Mouse (Mus musculus) layer of hippocampus, adult 11-12 months (tissue): ENCODE results near the gene Selenbp2.
"Not testable (repeated sequence)": the region's sequence is repeated elsewhere in the genome, so short reads cannot be mapped to it uniquely, and the experiment has no call there.

Source experiments
- DNase-seq: peaks from one replicate; pipeline ENCODE4 v3.0.0; 2022; ENCODE audit warnings: low spot score

Selenbp2 gene

GRCm38 (mm10) chr3:94691694-94692093, 1.7 kb upstream of the Selenbp2 start:
- not testable (repeated sequence) for DNase-seq

DNA sequence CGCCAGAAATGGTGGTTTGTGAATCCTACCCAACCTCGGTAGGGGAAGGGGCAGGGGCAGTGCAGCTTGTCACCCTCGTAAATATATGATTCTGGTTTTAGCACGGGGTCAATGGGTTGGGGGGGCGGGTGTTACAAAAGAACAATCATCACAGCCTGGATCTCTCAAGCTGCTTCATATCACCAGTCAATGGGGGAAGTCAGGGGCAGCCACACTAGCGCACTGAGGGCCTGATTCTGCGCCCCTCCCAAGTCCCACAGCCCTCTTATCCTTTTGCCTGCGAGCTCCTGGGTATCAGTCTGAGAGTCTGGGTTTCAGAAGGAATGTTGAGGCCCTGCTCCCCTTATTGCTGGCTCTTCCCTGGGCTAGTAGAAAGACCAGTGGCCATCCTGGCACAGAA, 518 bp downstream of the Selenbp2 start:
- not testable (repeated sequence) for DNase-seq

DNA sequence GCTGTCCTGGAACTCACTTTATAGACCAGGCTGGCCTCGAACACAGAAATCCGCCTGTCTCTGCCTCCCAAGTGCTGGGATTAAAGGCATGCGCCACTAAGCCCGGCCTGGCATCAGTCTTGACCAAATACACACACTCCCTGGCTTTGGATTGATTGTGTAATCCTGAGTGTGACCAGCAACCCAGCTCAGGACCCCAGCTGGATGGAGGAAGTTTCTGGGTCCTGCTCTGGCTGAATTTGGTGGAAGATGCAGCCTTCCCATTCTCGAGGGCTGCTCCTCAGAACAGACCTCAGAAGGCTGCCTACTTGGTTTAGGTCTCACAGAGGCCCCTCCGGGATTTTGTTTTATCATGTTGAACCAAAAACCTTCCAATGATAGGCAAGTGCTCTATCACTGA, 2.2 kb downstream of the Selenbp2 start:
- DNase-seq = not testable (repeated sequence)

DNA sequence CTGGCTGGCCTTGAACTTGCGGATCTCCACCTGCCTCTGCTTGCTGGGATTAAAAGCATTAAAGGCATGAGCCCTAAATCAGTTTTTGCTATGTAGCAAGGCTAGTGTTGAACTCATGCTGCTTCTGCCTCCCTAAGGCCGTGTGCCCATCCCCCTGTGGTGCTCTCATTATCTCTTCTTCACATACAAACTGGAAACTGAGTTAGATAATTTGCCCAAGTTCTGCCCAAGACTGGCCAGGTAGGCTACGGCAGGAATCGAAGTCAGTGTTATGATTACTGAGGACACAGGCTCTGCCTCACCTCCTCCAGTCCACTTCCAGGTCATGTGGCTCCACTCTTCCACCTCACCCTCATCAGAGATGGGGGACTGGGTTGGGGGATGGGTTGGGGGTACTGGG, 2.9 kb downstream of the Selenbp2 start:
- not testable (repeated sequence) for DNase-seq

- not testable (repeated sequence) for DNase-seq
Observed at GRCm38 (mm10) chr3:94702163-94702810, 8.9 kb downstream of the Selenbp2 start.

- DNase-seq = no peak
Observed at GRCm38 (mm10) chr3:94702856-94703255, 9.5 kb downstream of the Selenbp2 start.

DNA sequence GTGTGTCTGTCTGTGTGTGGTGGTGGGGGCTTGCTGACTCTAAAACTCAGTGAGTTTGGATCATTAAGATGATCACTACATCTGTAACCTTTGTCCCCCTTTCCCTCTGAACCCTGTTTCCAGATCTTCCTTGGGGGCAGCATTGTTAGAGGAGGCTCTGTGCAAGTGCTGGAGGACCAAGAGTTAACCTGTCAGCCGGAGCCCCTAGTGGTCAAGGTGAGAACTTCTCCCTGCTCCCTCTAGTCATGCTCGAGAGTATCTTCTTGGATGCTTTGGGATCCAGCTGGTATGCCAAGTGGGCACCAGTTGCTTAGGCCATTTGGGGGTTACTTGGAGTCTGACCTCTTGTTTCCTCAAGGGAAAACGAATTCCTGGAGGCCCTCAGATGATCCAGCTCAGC, 10.0 kb downstream of the Selenbp2 start:
- DNase-seq = not testable (repeated sequence)

- DNase-seq = not testable (repeated sequence)
Observed at GRCm38 (mm10) chr3:94710591-94710990, 17.2 kb downstream of the Selenbp2 start.

GRCm38 (mm10) chr3:94713424-94713823, 20.1 kb downstream of the Selenbp2 start:
- DNase-seq = not testable (repeated sequence)

- not testable (repeated sequence) for DNase-seq
Observed at GRCm38 (mm10) chr3:94718253-94718652, 24.9 kb downstream of the Selenbp2 start.

- DNase-seq = peak; percentile 9
Observed at GRCm38 (mm10) chr3:94723637-94724036, 30.3 kb downstream of the Selenbp2 start.

GRCm38 (mm10) chr3:94745691-94746090, 52.3 kb downstream of the Selenbp2 start:
- DNase-seq = no peak
